Mouse (Mus musculus): ENCODE results near the gene Zswim2. TPM values are rescaled to one million over a fixed set of nuclear protein-coding genes. Genes with fewer than 3 reads are reported as not detected.

Zswim2 gene
- polyA plus RNA-seq, 1 experiment, result not detected

- DNase-seq (ENCODE audit: low read depth in 1 of 2, low spot score in 2 of 2), result no peak
- TF ChIP-seq CTCF (IDR thresholded peaks at IDR 0.05; ENCODE audit: extremely low read depth, insufficient read depth, insufficient read length, insufficient replicate concordance) (no peak), POLR2A (IDR thresholded peaks at IDR 0.05; ENCODE audit: low read depth, low read length) (no peak)
- Histone ChIP-seq H3K4me3 (ENCODE audit: extremely low read depth, insufficient read depth, insufficient read length) (no peak overlapping the region), H3K27me3 (ENCODE audit: control insufficient read depth, insufficient read depth, low read length) (no peaks in the 10 kb centered on the region), H3K36me3 (ENCODE audit: control insufficient read depth, insufficient read depth, low read length) (no peaks in the 10 kb centered on the region), H3K27ac (ENCODE audit: insufficient read depth, low read length) (no peak overlapping the region), H3K4me1 (ENCODE audit: control insufficient read depth, insufficient read depth, insufficient read length) (peaks cover 3% of the 10 kb centered on the region; the same call in 1 of the 2 replicates)
- WGBS, result 35% methylated on average over 4 of the region's 4 CpGs
Measured at GRCm38 (mm10) chr2:83941792-83942191, 764 bp upstream of the Zswim2 start.

- 13% methylated on average over 3 of the region's 3 CpGs for WGBS
- Histone ChIP-seq H3K27ac (ENCODE audit: insufficient read depth, low read length) (no peak overlapping the region), H3K36me3 (ENCODE audit: control insufficient read depth, insufficient read depth, low read length) (no peaks in the 10 kb centered on the region), H3K27me3 (ENCODE audit: control insufficient read depth, insufficient read depth, low read length) (no peaks in the 10 kb centered on the region), H3K4me1 (ENCODE audit: control insufficient read depth, insufficient read depth, insufficient read length) (peaks cover 3% of the 10 kb centered on the region; the same call in 1 of the 2 replicates), H3K4me3 (ENCODE audit: extremely low read depth, insufficient read depth, insufficient read length) (peak overlapping the region; percentile 17; the same call in 1 of the 2 replicates)
- DNase-seq (ENCODE audit: low read depth in 1 of 2, low spot score in 2 of 2), result no peak
- no peak for TF ChIP-seq CTCF (IDR thresholded peaks at IDR 0.05; ENCODE audit: extremely low read depth, insufficient read depth, insufficient read length, insufficient replicate concordance)
- TF ChIP-seq POLR2A (IDR thresholded peaks at IDR 0.05; ENCODE audit: low read depth, low read length), result no peak
Measured at GRCm38 (mm10) chr2:83941378-83941777, 350 bp upstream of the Zswim2 start.

- Histone ChIP-seq H3K4me3 (ENCODE audit: extremely low read depth, insufficient read depth, insufficient read length) (no peak overlapping the region), H3K27me3 (ENCODE audit: control insufficient read depth, insufficient read depth, low read length) (no peaks in the 10 kb centered on the region), H3K4me1 (ENCODE audit: control insufficient read depth, insufficient read depth, insufficient read length) (peaks cover 4% of the 10 kb centered on the region; the same call in 1 of the 2 replicates), H3K36me3 (ENCODE audit: control insufficient read depth, insufficient read depth, low read length) (no peaks in the 10 kb centered on the region), H3K27ac (ENCODE audit: insufficient read depth, low read length) (no peak overlapping the region; the same call in none of the 2 replicates)
- no peak for TF ChIP-seq CTCF (IDR thresholded peaks at IDR 0.05; ENCODE audit: extremely low read depth, insufficient read depth, insufficient read length, insufficient replicate concordance)
- no peak for TF ChIP-seq POLR2A (IDR thresholded peaks at IDR 0.05; ENCODE audit: low read depth, low read length)
- 12% methylated on average over 2 of the region's 2 CpGs for WGBS
- peak; percentile 38 to 71 for DNase-seq (ENCODE audit: low read depth in 1 of 2, low spot score in 2 of 2)
Measured at GRCm38 (mm10) chr2:83929478-83930088, 11.4 kb downstream of the Zswim2 start.

- DNase-seq (ENCODE audit: low read depth in 1 of 2, low spot score in 2 of 2), result no peak
- no peak for TF ChIP-seq POLR2A (IDR thresholded peaks at IDR 0.05; ENCODE audit: low read depth, low read length)
- TF ChIP-seq CTCF (IDR thresholded peaks at IDR 0.05; ENCODE audit: extremely low read depth, insufficient read depth, insufficient read length, insufficient replicate concordance), result no peak
- no peak overlapping the region for H3K27ac ChIP-seq (ENCODE audit: insufficient read depth, low read length)
- no peaks in the 10 kb centered on the region for H3K4me1 ChIP-seq (ENCODE audit: control insufficient read depth, insufficient read depth, insufficient read length)
- no peak overlapping the region for H3K4me3 ChIP-seq (ENCODE audit: extremely low read depth, insufficient read depth, insufficient read length)
- no peaks in the 10 kb centered on the region for H3K27me3 ChIP-seq (ENCODE audit: control insufficient read depth, insufficient read depth, low read length)
- no peaks in the 10 kb centered on the region for H3K36me3 ChIP-seq (ENCODE audit: control insufficient read depth, insufficient read depth, low read length)
- 87% methylated on average over 2 of the region's 2 CpGs for WGBS
Measured at GRCm38 (mm10) chr2:83901896-83902540, 39.0 kb downstream of the Zswim2 start.

- Histone ChIP-seq H3K27me3 (ENCODE audit: control insufficient read depth, insufficient read depth, low read length) (no peaks in the 10 kb centered on the region), H3K4me3 (ENCODE audit: extremely low read depth, insufficient read depth, insufficient read length) (no peak overlapping the region), H3K27ac (ENCODE audit: insufficient read depth, low read length) (no peak overlapping the region), H3K36me3 (ENCODE audit: control insufficient read depth, insufficient read depth, low read length) (no peaks in the 10 kb centered on the region), H3K4me1 (ENCODE audit: control insufficient read depth, insufficient read depth, insufficient read length) (no peaks in the 10 kb centered on the region)
- DNase-seq (ENCODE audit: low read depth in 1 of 2, low spot score in 2 of 2), result no peak
- TF ChIP-seq CTCF (IDR thresholded peaks at IDR 0.05; ENCODE audit: extremely low read depth, insufficient read depth, insufficient read length, insufficient replicate concordance) (no peak), POLR2A (IDR thresholded peaks at IDR 0.05; ENCODE audit: low read depth, low read length) (no peak)
- WGBS, result 91% methylated on average over 2 of the region's 2 CpGs
Measured at GRCm38 (mm10) chr2:83893701-83894100, 47.3 kb downstream of the Zswim2 start.

- 82% methylated on average over 6 of the region's 6 CpGs for WGBS
- no peaks in the 10 kb centered on the region for H3K27me3 ChIP-seq (ENCODE audit: control insufficient read depth, insufficient read depth, low read length)
- no peaks in the 10 kb centered on the region for H3K36me3 ChIP-seq (ENCODE audit: control insufficient read depth, insufficient read depth, low read length)
- no peak overlapping the region for H3K4me3 ChIP-seq (ENCODE audit: extremely low read depth, insufficient read depth, insufficient read length)
- H3K4me1 ChIP-seq (ENCODE audit: control insufficient read depth, insufficient read depth, insufficient read length), result no peaks in the 10 kb centered on the region
- TF ChIP-seq POLR2A (IDR thresholded peaks at IDR 0.05; ENCODE audit: low read depth, low read length) (no peak), CTCF (IDR thresholded peaks at IDR 0.05; ENCODE audit: extremely low read depth, insufficient read depth, insufficient read length, insufficient replicate concordance) (no peak)
- DNase-seq (ENCODE audit: low read depth in 1 of 2, low spot score in 2 of 2), result no peak
- H3K27ac ChIP-seq (ENCODE audit: insufficient read depth, low read length), result no peak overlapping the region
Measured at GRCm38 (mm10) chr2:83883850-83884420, 57.1 kb downstream of the Zswim2 start.

Other genes with a start within 250 kb of the Zswim2 start
- 17.5 and 36.6 TPM in 2 replicates for gene Itgav, start 216.8 kb downstream of the Zswim2 start, polyA plus RNA-seq (2012; rRNA removed)
- gene Fam171b, start 128.6 kb downstream of the Zswim2 start, polyA plus RNA-seq (2012; rRNA removed), result 0.07 and 0.15 TPM in 2 replicates
- not detected in 2 replicates for gene Gm13698, start 14.5 kb upstream of the Zswim2 start, polyA plus RNA-seq (2012; rRNA removed)
- not detected in 2 replicates for gene Gm13693, start 20.3 kb upstream of the Zswim2 start, polyA plus RNA-seq (2012; rRNA removed)
- not detected in 2 replicates for gene Gm13695, start 26.1 kb upstream of the Zswim2 start, polyA plus RNA-seq (2012; rRNA removed)
- not detected in 2 replicates for gene Gm13696, start 31.9 kb upstream of the Zswim2 start, polyA plus RNA-seq (2012; rRNA removed)
- not detected in 2 replicates for gene Gm13694, start 37.7 kb upstream of the Zswim2 start, polyA plus RNA-seq (2012; rRNA removed)
- not detected in 2 replicates for gene Gm13697, start 43.5 kb upstream of the Zswim2 start, polyA plus RNA-seq (2012; rRNA removed)
- not detected in 2 replicates for gene Gm13691, start 49.3 kb upstream of the Zswim2 start, polyA plus RNA-seq (2012; rRNA removed)

Measured in spleen, adult 2 months (tissue).